Mouse (Mus musculus) brain, embryonic 14.5 days (tissue): ENCODE measurements around the gene Klrb1. TPM values are rescaled to one million over a fixed set of nuclear protein-coding genes. Genes with fewer than 3 reads are reported as not detected.

Experiments used
- DNase-seq: peaks from one replicate; pipeline ENCODE4 v3.0.0-alpha.2; 2011; ENCODE audit warnings: low read depth
- CTCF ChIP-seq: fragments of 200-500 bp; IDR thresholded peaks from 2 replicates; pipeline ENCODE4 v1.5.1; 2012; ENCODE audit warnings: inconsistent platforms, mild to moderate bottlenecking, moderate library complexity, borderline replicate concordance; ENCODE audit not compliant: insufficient read depth, insufficient read length; ENCODE audit errors: extremely low read depth
- POLR2A ChIP-seq: fragments of 200-500 bp; IDR thresholded peaks from 2 replicates; pipeline ENCODE4 v1.6.1; 2012; ENCODE audit warnings: mild to moderate bottlenecking, inconsistent platforms, borderline replicate concordance; ENCODE audit not compliant: poor library complexity, insufficient read depth, insufficient read length, severe bottlenecking; ENCODE audit errors: extremely low read depth
- polyA plus RNA-seq: library from polyadenylated mRNA; depleted of rRNA; stranded (reverse); fragments of >200 nt; gene quantifications from 2 replicates; pipeline ENCODE4 v1.2.3, GENCODE M21; 2012; rRNA removed

The Klrb1 gene
- polyA plus RNA-seq, 1 experiment, result 0.19 TPM

GRCm38 (mm10) chr6:128679574-128679973, 43.3 kb downstream of the Klrb1 start:
- no peak for TF ChIP-seq POLR2A
- no peak for TF ChIP-seq CTCF
- DNase-seq, result no peak

GRCm38 (mm10) chr6:128669936-128670335, 52.9 kb downstream of the Klrb1 start:
- TF ChIP-seq CTCF (no peak), POLR2A (no peak)
- DNase-seq, result no peak

GRCm38 (mm10) chr6:128662206-128662605, 60.7 kb downstream of the Klrb1 start, which contains the start of gene Clec2h:
Gene Clec2h (plus strand): TSS chr6:128662385.
- TF ChIP-seq POLR2A, result no peak
- 0 out of 2 replicates have a peak, but pooled peaks have one; percentile 7 for TF ChIP-seq CTCF
- peak; percentile 3 for DNase-seq

- TF ChIP-seq CTCF (no peak), POLR2A (no peak)
- no peak for DNase-seq
Measured at GRCm38 (mm10) chr6:128661249-128661648, 61.6 kb downstream of the Klrb1 start.

Other genes starting within 250 kb of the Klrb1 start
- gene Pzp, start 196.3 kb downstream of the Klrb1 start, polyA plus RNA-seq, result 0.12 TPM in 1 of 2 replicates, not detected in the other
- gene A2ml1, start 141.5 kb downstream of the Klrb1 start, polyA plus RNA-seq, result 0.83 and 1.2 TPM in 2 replicates
- 0.12 TPM in 1 of 2 replicates, not detected in the other for gene Klrb1a, start 99.5 kb downstream of the Klrb1 start, polyA plus RNA-seq
- gene Clec2h, start 60.7 kb downstream of the Klrb1 start, polyA plus RNA-seq, result not detected in 2 replicates
- gene Klrb1c, start 66.2 kb upstream of the Klrb1 start, polyA plus RNA-seq, result 0.05 and 0.07 TPM in 2 replicates
- gene Gm44511, start 103.3 kb upstream of the Klrb1 start, polyA plus RNA-seq, result not detected in 2 replicates
- gene Klrb1b, start 103.3 kb upstream of the Klrb1 start, polyA plus RNA-seq, result 0.05 TPM in 1 of 2 replicates, not detected in the other
- not detected in 2 replicates for gene Clec2i, start 164.5 kb upstream of the Klrb1 start, polyA plus RNA-seq
- gene BC035044, start 168.1 kb upstream of the Klrb1 start, polyA plus RNA-seq, result 0.30 and 0.49 TPM in 2 replicates
- gene Clec2g, start 211.3 kb upstream of the Klrb1 start, polyA plus RNA-seq, result 0.19 TPM in 1 of 2 replicates, not detected in the other